ENCODE assay signal across 18 mouse cellular contexts in the genomic region with DNA sequence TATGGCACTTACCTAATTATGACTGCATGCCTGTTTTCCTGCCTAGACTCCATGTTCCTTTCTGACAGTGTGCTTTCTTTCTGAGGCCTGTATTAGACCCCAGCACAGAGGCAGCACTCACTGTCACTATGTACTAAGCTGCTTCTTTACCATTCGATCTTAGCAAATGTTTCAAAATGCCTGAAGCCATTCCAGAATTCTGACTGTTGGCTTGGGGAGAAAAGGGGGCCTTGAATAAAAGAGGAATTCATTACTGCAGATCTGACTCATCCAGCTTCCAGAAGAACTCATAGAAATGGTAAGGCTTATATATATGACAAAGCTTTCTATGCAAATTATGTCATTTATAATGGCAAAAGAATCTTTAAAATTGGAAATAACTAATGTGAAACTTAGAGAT.
"Had no signal": no experiment of that assay in that cellular context is flagged by ENCODE, and none has a peak within 500 bp of the region (broad histone marks: within the 10 kb centered on the region; RNA-seq: fewer than 3 reads in every experiment).

No protein-coding gene starts in this region.

- H3K4me3 ChIP-seq: limb, embryonic 10.5 days; limb, embryonic 13.5 days; liver, embryonic 13.5 days; midbrain, embryonic 15.5 days had no signal

- H3K9ac ChIP-seq: limb, embryonic 13.5 days; lung, embryonic 14.5 days; midbrain, embryonic 15.5 days had no signal

- ATAC-seq: midbrain, embryonic 15.5 days had no signal

- H3K9me3 ChIP-seq: limb, embryonic 10.5 days; limb, embryonic 13.5 days; liver, embryonic 13.5 days; midbrain, embryonic 15.5 days had no signal

- DNase-seq: kidney, adult 2 months; kidney, postnatal 36 days; liver; liver, embryonic 13.5 days; lung, embryonic 14.5 days; lung, postnatal 10 days; right cerebral cortex, adult 18-20 months; right cerebral cortex, postnatal 14 days; right cerebral cortex, postnatal 4 days; thymus, adult 2 months; thymus, postnatal 14 days; thymus, postnatal 4 days had no signal

- H3K27ac ChIP-seq: kidney, postnatal 0 days; limb, embryonic 10.5 days; limb, embryonic 13.5 days; liver, embryonic 13.5 days; midbrain, embryonic 15.5 days; stomach, postnatal 0 days had no signal

- H3K27me3 ChIP-seq: limb, embryonic 13.5 days; liver, embryonic 13.5 days; midbrain, embryonic 15.5 days had no signal

- H3K4me2 ChIP-seq: liver, embryonic 13.5 days; lung, embryonic 14.5 days; midbrain, embryonic 11.5 days; midbrain, embryonic 15.5 days had no signal

- H3K36me3 ChIP-seq: midbrain, embryonic 15.5 days had no signal
